Mouse (Mus musculus) brain, embryonic 14.5 days (tissue): ENCODE results near the gene Uck1.

Experiments
- CTCF ChIP-seq: fragments of 200-500 bp; IDR thresholded peaks from 2 replicates; pipeline ENCODE4 v1.5.1; 2012; ENCODE audit warnings: inconsistent platforms, mild to moderate bottlenecking, moderate library complexity, borderline replicate concordance; ENCODE audit not compliant: insufficient read depth, insufficient read length; ENCODE audit errors: extremely low read depth
- POLR2A ChIP-seq: fragments of 200-500 bp; IDR thresholded peaks from 2 replicates; pipeline ENCODE4 v1.6.1; 2012; ENCODE audit warnings: mild to moderate bottlenecking, inconsistent platforms, borderline replicate concordance; ENCODE audit not compliant: poor library complexity, insufficient read depth, insufficient read length, severe bottlenecking; ENCODE audit errors: extremely low read depth

- TF ChIP-seq POLR2A (no peak), CTCF (no peak)
Observed at GRCm38 (mm10) chr2:32219501-32219900, 40.5 kb downstream of the Uck1 start.
